Mouse (Mus musculus): Measurements from ENCODE around the gene Cbfb.

DNA sequence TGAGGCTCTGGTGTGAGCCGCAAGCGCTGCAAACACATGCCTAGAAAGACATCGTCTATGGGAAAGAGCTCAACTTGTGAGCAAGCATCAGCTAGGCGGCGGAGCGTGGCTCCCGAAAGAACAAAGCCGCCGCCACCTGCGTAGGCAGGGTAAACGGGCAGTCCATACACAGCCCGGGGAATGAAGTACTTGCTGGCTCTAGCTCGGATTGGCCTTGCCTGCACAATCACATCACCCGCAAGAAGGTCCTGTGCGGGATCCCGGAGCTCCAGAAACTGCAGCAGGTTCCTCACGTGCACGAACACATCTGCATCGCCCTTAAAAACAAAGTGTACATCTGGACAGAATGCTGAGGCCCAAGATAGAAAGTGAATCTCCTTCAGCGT lies 83.3 kb downstream of the Cbfb start:
- TF ChIP-seq USF2 (IDR thresholded peaks at IDR 0.05; ENCODE audit: borderline replicate concordance in 1 of 2, insufficient read depth in 1 of 2, low read depth in 1 of 2, low read length in 2 of 2), result no peak
- TF ChIP-seq CTCF (IDR thresholded peaks at IDR 0.05 in 2 of 3, conservative IDR thresholded peaks at IDR 0.05 in 1 of 3; ENCODE audit: control insufficient read depth in 1 of 3, insufficient read depth in 1 of 3, low read depth in 2 of 3, low read length in 3 of 3, poor library complexity in 1 of 3, severe bottlenecking in 1 of 3), result no peak
- TF ChIP-seq HCFC1 (IDR thresholded peaks at IDR 0.05; ENCODE audit: low read depth, low read length), result no peak
- TF ChIP-seq EP300 (IDR thresholded peaks at IDR 0.05; ENCODE audit: low read depth in 1 of 2, low read length in 2 of 2), result no peak
- TF ChIP-seq UBTF (IDR thresholded peaks at IDR 0.05; ENCODE audit: borderline replicate concordance, insufficient read depth, low read depth, low read length), result no peak
- TF ChIP-seq ZMIZ1 (IDR thresholded peaks at IDR 0.05; ENCODE audit: low read depth, low read length), result no peak
- no peak for TF ChIP-seq MAX (IDR thresholded peaks at IDR 0.05; ENCODE audit: low read length)
- TF ChIP-seq GABPA (IDR thresholded peaks at IDR 0.05; ENCODE audit: low read depth, low read length), result no peak
- no peak for TF ChIP-seq KAT2A (conservative IDR thresholded peaks at IDR 0.05; ENCODE audit: low read depth, low read length)
- TF ChIP-seq USF1 (IDR thresholded peaks at IDR 0.05; ENCODE audit: low read depth, low read length), result no peak
- no peak for TF ChIP-seq RAD21 (IDR thresholded peaks at IDR 0.05; ENCODE audit: low read depth, low read length)
- TF ChIP-seq NELFE (IDR thresholded peaks at IDR 0.05; ENCODE audit: low read depth, low read length), result no peak

All from MEL (cell line).